Mouse (Mus musculus): ENCODE data around the gene Lpar1. TPM values are rescaled to one million over a fixed set of nuclear protein-coding genes. Genes with fewer than 3 reads are reported as not detected.

Gene Lpar1
- polyA plus RNA-seq, 1 experiment from 2014 or later, result 253 TPM

- H3K9ac ChIP-seq (replicated peaks), result no peak overlapping the region
- peaks cover 45% of the 10 kb centered on the region for H3K36me3 ChIP-seq
- peaks cover 72% of the 10 kb centered on the region for H3K4me1 ChIP-seq (replicated peaks)
- no peak for ATAC-seq (ENCODE audit: insufficient number of reproducible peaks, insufficient read depth, low FRiP score, low TSS enrichment, low read depth)
- no peak overlapping the region for H3K4me3 ChIP-seq (replicated peaks)
- no peaks in the 10 kb centered on the region for H3K9me3 ChIP-seq
- no peak overlapping the region for H3K27ac ChIP-seq
- H3K27me3 ChIP-seq, result no peaks in the 10 kb centered on the region
- H3K4me2 ChIP-seq, result no peak overlapping the region
- WGBS, result 87% methylated on average over 6 of the region's 6 CpGs
Measured at GRCm38 (mm10) chr4:58507536-58507935, 46.2 kb downstream of the Lpar1 start.

GRCm38 (mm10) chr4:58506539-58507527 is 46.9 kb downstream of the Lpar1 start:
- Histone ChIP-seq H3K36me3 (peaks cover 40% of the 10 kb centered on the region), H3K4me2 (no peak overlapping the region), H3K27me3 (no peaks in the 10 kb centered on the region), H3K9ac (replicated peaks) (no peak overlapping the region), H3K9me3 (no peaks in the 10 kb centered on the region), H3K4me3 (replicated peaks) (no peak overlapping the region), H3K4me1 (replicated peaks) (peaks cover 73% of the 10 kb centered on the region), H3K27ac (no peak overlapping the region)
- no peak for ATAC-seq (ENCODE audit: insufficient number of reproducible peaks, insufficient read depth, low FRiP score, low TSS enrichment, low read depth)
- 90% methylated on average over 4 of the region's 4 CpGs for WGBS

GRCm38 (mm10) chr4:58504250-58504649 is 49.4 kb downstream of the Lpar1 start:
- H3K4me2 ChIP-seq, result no peak overlapping the region
- H3K4me3 ChIP-seq (replicated peaks), result no peak overlapping the region
- no peak overlapping the region for H3K27ac ChIP-seq
- H3K36me3 ChIP-seq, result peaks cover 41% of the 10 kb centered on the region
- peaks cover 82% of the 10 kb centered on the region for H3K4me1 ChIP-seq (replicated peaks)
- no peaks in the 10 kb centered on the region for H3K9me3 ChIP-seq
- H3K27me3 ChIP-seq, result no peaks in the 10 kb centered on the region
- no peak overlapping the region for H3K9ac ChIP-seq (replicated peaks)
- ATAC-seq (ENCODE audit: insufficient number of reproducible peaks, insufficient read depth, low FRiP score, low TSS enrichment, low read depth), result no peak
- WGBS, result 70% methylated on average over 2 of the region's 2 CpGs

- ATAC-seq (ENCODE audit: insufficient number of reproducible peaks, insufficient read depth, low FRiP score, low TSS enrichment, low read depth), result peak; percentile 85
- peaks cover 85% of the 10 kb centered on the region for H3K4me1 ChIP-seq (replicated peaks)
- WGBS, result 21% methylated on average over 21 of the region's 21 CpGs
- H3K9ac ChIP-seq (replicated peaks), result no peak overlapping the region
- peak overlapping the region; percentile 79 for H3K27ac ChIP-seq
- H3K4me2 ChIP-seq, result no peak overlapping the region
- no peaks in the 10 kb centered on the region for H3K9me3 ChIP-seq
- H3K36me3 ChIP-seq, result peaks cover 43% of the 10 kb centered on the region
- H3K27me3 ChIP-seq, result no peaks in the 10 kb centered on the region
- no peak overlapping the region for H3K4me3 ChIP-seq (replicated peaks)
Measured at GRCm38 (mm10) chr4:58501012-58501777, 52.5 kb downstream of the Lpar1 start.

- peaks cover 46% of the 10 kb centered on the region for H3K36me3 ChIP-seq
- H3K9ac ChIP-seq (replicated peaks), result no peak overlapping the region
- ATAC-seq (ENCODE audit: insufficient number of reproducible peaks, insufficient read depth, low FRiP score, low TSS enrichment, low read depth), result no peak
- no peaks in the 10 kb centered on the region for H3K9me3 ChIP-seq
- no peak overlapping the region for H3K27ac ChIP-seq
- peaks cover 78% of the 10 kb centered on the region for H3K4me1 ChIP-seq (replicated peaks)
- H3K27me3 ChIP-seq, result no peaks in the 10 kb centered on the region
- 75% methylated on average over 3 of the region's 3 CpGs for WGBS
- no peak overlapping the region for H3K4me3 ChIP-seq (replicated peaks)
- no peak overlapping the region for H3K4me2 ChIP-seq
Measured at GRCm38 (mm10) chr4:58499831-58500230, 53.9 kb downstream of the Lpar1 start.

GRCm38 (mm10) chr4:58499241-58499640 is 54.5 kb downstream of the Lpar1 start:
- no peak for ATAC-seq (ENCODE audit: insufficient number of reproducible peaks, insufficient read depth, low FRiP score, low TSS enrichment, low read depth)
- H3K4me2 ChIP-seq, result no peak overlapping the region
- H3K4me1 ChIP-seq (replicated peaks), result peaks cover 74% of the 10 kb centered on the region
- H3K4me3 ChIP-seq (replicated peaks), result no peak overlapping the region
- no peaks in the 10 kb centered on the region for H3K9me3 ChIP-seq
- H3K27ac ChIP-seq, result no peak overlapping the region
- H3K36me3 ChIP-seq, result peaks cover 40% of the 10 kb centered on the region
- H3K27me3 ChIP-seq, result no peaks in the 10 kb centered on the region
- 68% methylated on average over 3 of the region's 3 CpGs for WGBS
- no peak overlapping the region for H3K9ac ChIP-seq (replicated peaks)

- WGBS, result 57% methylated on average over 6 of the region's 6 CpGs
- Histone ChIP-seq H3K4me3 (replicated peaks) (no peak overlapping the region), H3K36me3 (peaks cover 35% of the 10 kb centered on the region), H3K9me3 (no peaks in the 10 kb centered on the region), H3K4me2 (no peak overlapping the region), H3K27ac (no peak overlapping the region), H3K4me1 (replicated peaks) (peaks cover 73% of the 10 kb centered on the region), H3K9ac (replicated peaks) (no peak overlapping the region), H3K27me3 (no peaks in the 10 kb centered on the region)
- no peak for ATAC-seq (ENCODE audit: insufficient number of reproducible peaks, insufficient read depth, low FRiP score, low TSS enrichment, low read depth)
Measured at GRCm38 (mm10) chr4:58498734-58499133, 55.0 kb downstream of the Lpar1 start.

- H3K36me3 ChIP-seq, result peaks cover 29% of the 10 kb centered on the region
- 74% methylated on average over 4 of the region's 4 CpGs for WGBS
Measured at GRCm38 (mm10) chr4:58497284-58497683, 56.4 kb downstream of the Lpar1 start.

GRCm38 (mm10) chr4:58496743-58497142 is 57.0 kb downstream of the Lpar1 start:
- no peaks in the 10 kb centered on the region for H3K9me3 ChIP-seq
- H3K4me1 ChIP-seq (replicated peaks), result peaks cover 53% of the 10 kb centered on the region
- WGBS, result 43% methylated on average over 8 of the region's 8 CpGs
- no peak overlapping the region for H3K4me3 ChIP-seq (replicated peaks)
- H3K27ac ChIP-seq, result no peak overlapping the region
- no peak overlapping the region for H3K4me2 ChIP-seq
- H3K9ac ChIP-seq (replicated peaks), result no peak overlapping the region
- no peaks in the 10 kb centered on the region for H3K27me3 ChIP-seq
- peaks cover 32% of the 10 kb centered on the region for H3K36me3 ChIP-seq
- ATAC-seq (ENCODE audit: insufficient number of reproducible peaks, insufficient read depth, low FRiP score, low TSS enrichment, low read depth), result no peak

More at GRCm38 (mm10) chr4:58497284-58497683, 56.4 kb downstream of the Lpar1 start:
- Histone ChIP-seq H3K27me3 (no peaks in the 10 kb centered on the region), H3K4me3 (replicated peaks) (no peak overlapping the region), H3K4me1 (replicated peaks) (peaks cover 59% of the 10 kb centered on the region), H3K4me2 (no peak overlapping the region), H3K27ac (no peak overlapping the region), H3K9me3 (no peaks in the 10 kb centered on the region), H3K9ac (replicated peaks) (no peak overlapping the region)
- no peak for ATAC-seq (ENCODE audit: insufficient number of reproducible peaks, insufficient read depth, low FRiP score, low TSS enrichment, low read depth)

- 76% methylated on average over 3 of the region's 3 CpGs for WGBS
- Histone ChIP-seq H3K9me3 (no peaks in the 10 kb centered on the region), H3K36me3 (peaks cover 38% of the 10 kb centered on the region)
Measured at GRCm38 (mm10) chr4:58491742-58492141, 62.0 kb downstream of the Lpar1 start.

GRCm38 (mm10) chr4:58490374-58490773 is 63.3 kb downstream of the Lpar1 start:
- ATAC-seq (ENCODE audit: insufficient number of reproducible peaks, insufficient read depth, low FRiP score, low TSS enrichment, low read depth), result no peak
- Histone ChIP-seq H3K4me2 (no peak overlapping the region), H3K27ac (no peak overlapping the region), H3K9me3 (no peaks in the 10 kb centered on the region), H3K9ac (replicated peaks) (no peak overlapping the region), H3K4me3 (replicated peaks) (no peak overlapping the region), H3K4me1 (replicated peaks) (0 out of 2 replicates have a peak, but pooled peaks cover 6% of the 10 kb centered on the region), H3K36me3 (peaks cover 40% of the 10 kb centered on the region), H3K27me3 (no peaks in the 10 kb centered on the region)
- 83% methylated on average over 4 of the region's 4 CpGs for WGBS

More at GRCm38 (mm10) chr4:58491742-58492141, 62.0 kb downstream of the Lpar1 start:
- no peak for ATAC-seq (ENCODE audit: insufficient number of reproducible peaks, insufficient read depth, low FRiP score, low TSS enrichment, low read depth)
- H3K4me1 ChIP-seq (replicated peaks), result peaks cover 15% of the 10 kb centered on the region
- no peaks in the 10 kb centered on the region for H3K27me3 ChIP-seq
- no peak overlapping the region for H3K27ac ChIP-seq
- no peak overlapping the region for H3K4me3 ChIP-seq (replicated peaks)
- no peak overlapping the region for H3K4me2 ChIP-seq
- H3K9ac ChIP-seq (replicated peaks), result no peak overlapping the region
